Mouse (Mus musculus) hindbrain, embryonic 14.5 days (tissue): ENCODE measurements around the gene Cplx2. TPM values are rescaled to one million over a fixed set of nuclear protein-coding genes. Genes with fewer than 3 reads are reported as not detected.

Experiments used
- ATAC-seq: fragments of 200-750 bp; cut with Nextera tagmentation; 2 replicates; pipeline ENCODE4 v1.8.0; 2017; ENCODE audit warnings: moderate number of reproducible peaks, mild to moderate bottlenecking, moderate TSS enrichment, moderate library complexity; ENCODE audit not compliant: low FRiP score
- DNase-seq: peaks from one replicate; pipeline ENCODE4 v3.0.0-alpha.2; 2015; ENCODE audit warnings: low spot score
- H3K27ac ChIP-seq: fragments of 300-500 bp; sonication (generic); 2 replicates; pipeline ENCODE4 v1.5.1; 2014; ENCODE audit warnings: mild to moderate bottlenecking, moderate library complexity
- H3K27me3 ChIP-seq: fragments of 300-500 bp; sonication (generic); 2 replicates; pipeline ENCODE4 v1.6.1; 2014; ENCODE audit warnings: mild to moderate bottlenecking, low read length, mixed read lengths; ENCODE audit not compliant: control insufficient read depth, insufficient read depth
- H3K36me3 ChIP-seq: fragments of 300-500 bp; sonication (generic); replicated peaks from 2 replicates; pipeline ENCODE4 v1.6.1; 2014; ENCODE audit not compliant: control insufficient read depth, insufficient read depth
- H3K4me1 ChIP-seq: fragments of 300-500 bp; sonication (generic); replicated peaks from 2 replicates; pipeline ENCODE4 v1.6.1; 2014; ENCODE audit warnings: antibody characterized with exemption, low read length, mixed read lengths; ENCODE audit not compliant: control insufficient read depth, insufficient read depth
- H3K4me2 ChIP-seq: fragments of 300-500 bp; sonication (generic); replicated peaks from 2 replicates; pipeline ENCODE4 v1.6.1; 2014; ENCODE audit warnings: mild to moderate bottlenecking, moderate library complexity
- H3K4me3 ChIP-seq: fragments of 300-500 bp; sonication (generic); replicated peaks from 2 replicates; pipeline ENCODE4 v1.5.1; 2014; ENCODE audit warnings: mild to moderate bottlenecking, low read length
- H3K9ac ChIP-seq: fragments of 300-500 bp; sonication (generic); 2 replicates; pipeline ENCODE4 v1.6.1; 2014
- H3K9me3 ChIP-seq: fragments of 300-500 bp; sonication (generic); 2 replicates; pipeline ENCODE4 v1.6.1; 2016; ENCODE audit warnings: low read length; ENCODE audit not compliant: control insufficient read depth
- WGBS: fragments of 180-500 bp; shearing (Covaris S2); extraction: QIAGEN DNeasy Blood & Tissue Kit; methylation state at CpG from one replicate; pipeline ENCODE4 v1.1.7; 2014; 5-methylcytosine and 5-hydroxymethylcytosine counted together
- polyA plus RNA-seq: library from polyadenylated mRNA; unstranded; fragments of >200 nt; fragmentation: Nextera tagmentation; extraction: Ambion mirVana; gene quantifications from 2 replicates; pipeline ENCODE4 v1.2.1, GENCODE M21; 2014

Gene Cplx2
- polyA plus RNA-seq, 1 experiment from 2014 or later: 24.9 TPM

GRCm38 (mm10) chr13:54331825-54332675 is 39.1 kb upstream of the Cplx2 start:
- H3K27ac ChIP-seq: no peak overlapping the region
- WGBS: 46% methylated on average over 22 of the region's 22 CpGs

GRCm38 (mm10) chr13:54332921-54333477 is 38.1 kb upstream of the Cplx2 start:
- Histone ChIP-seq H3K27ac (no peak overlapping the region), H3K4me3 (no peak overlapping the region), H3K27me3 (no peaks in the 10 kb centered on the region), H3K36me3 (no peaks in the 10 kb centered on the region), H3K4me1 (peaks cover 24% of the 10 kb centered on the region), H3K9ac (no peak overlapping the region), H3K4me2 (no peak overlapping the region), H3K9me3 (no peaks in the 10 kb centered on the region)
- ATAC-seq (no peak), DNase-seq (no peak)
- WGBS: 74% methylated on average over 8 of the region's 8 CpGs

More at GRCm38 (mm10) chr13:54331825-54332675, 39.1 kb upstream of the Cplx2 start:
- peak; percentile 38; the same call in 1 of the 2 replicates for ATAC-seq
- no peaks in the 10 kb centered on the region for H3K27me3 ChIP-seq
- no peaks in the 10 kb centered on the region for H3K9me3 ChIP-seq
- DNase-seq: peak; percentile 62
- no peak overlapping the region for H3K4me2 ChIP-seq
- no peak overlapping the region for H3K9ac ChIP-seq
- peaks cover 25% of the 10 kb centered on the region for H3K4me1 ChIP-seq
- no peaks in the 10 kb centered on the region for H3K36me3 ChIP-seq
- no peak overlapping the region for H3K4me3 ChIP-seq

- 72% methylated on average over 6 of the region's 6 CpGs for WGBS
- DNase-seq: no peak
- H3K36me3 ChIP-seq: no peaks in the 10 kb centered on the region
Observed at GRCm38 (mm10) chr13:54337058-54337457, 34.1 kb upstream of the Cplx2 start.

GRCm38 (mm10) chr13:54337541-54337940 is 33.6 kb upstream of the Cplx2 start:
- 79% methylated on average over 7 of the region's 7 CpGs for WGBS

More at GRCm38 (mm10) chr13:54337058-54337457, 34.1 kb upstream of the Cplx2 start:
- no peaks in the 10 kb centered on the region for H3K9me3 ChIP-seq
- ATAC-seq: no peak
- H3K4me3 ChIP-seq: no peak overlapping the region
- H3K4me1 ChIP-seq: peaks cover 2% of the 10 kb centered on the region; the same call in 1 of the 2 replicates
- no peak overlapping the region for H3K9ac ChIP-seq
- no peak overlapping the region for H3K4me2 ChIP-seq
- H3K27me3 ChIP-seq: no peaks in the 10 kb centered on the region
- H3K27ac ChIP-seq: no peak overlapping the region

GRCm38 (mm10) chr13:54338815-54339214 is 32.3 kb upstream of the Cplx2 start:
- Histone ChIP-seq H3K4me3 (no peak overlapping the region), H3K9me3 (no peaks in the 10 kb centered on the region), H3K36me3 (no peaks in the 10 kb centered on the region), H3K4me2 (no peak overlapping the region), H3K4me1 (no peaks in the 10 kb centered on the region), H3K27ac (no peak overlapping the region), H3K27me3 (no peaks in the 10 kb centered on the region), H3K9ac (no peak overlapping the region)
- no peak for DNase-seq
- WGBS: 86% methylated on average over 5 of the region's 5 CpGs
- ATAC-seq: no peak

More at GRCm38 (mm10) chr13:54337541-54337940, 33.6 kb upstream of the Cplx2 start:
- H3K4me3 ChIP-seq: no peak overlapping the region
- no peak overlapping the region for H3K27ac ChIP-seq
- H3K9ac ChIP-seq: no peak overlapping the region
- ATAC-seq (no peak), DNase-seq (no peak)
- H3K27me3 ChIP-seq: no peaks in the 10 kb centered on the region
- H3K4me2 ChIP-seq: no peak overlapping the region
- no peaks in the 10 kb centered on the region for H3K9me3 ChIP-seq
- no peaks in the 10 kb centered on the region for H3K4me1 ChIP-seq
- no peaks in the 10 kb centered on the region for H3K36me3 ChIP-seq

GRCm38 (mm10) chr13:54345885-54346647 is 25.1 kb upstream of the Cplx2 start:
- H3K9me3 ChIP-seq: no peaks in the 10 kb centered on the region
- ATAC-seq: peak; percentile 69; the same call in 1 of the 2 replicates
- WGBS: 36% methylated on average over 15 of the region's 15 CpGs
- H3K4me1 ChIP-seq: no peaks in the 10 kb centered on the region
- no peak overlapping the region for H3K4me3 ChIP-seq
- no peak for DNase-seq
- no peak overlapping the region for H3K27ac ChIP-seq
- no peak overlapping the region for H3K4me2 ChIP-seq
- H3K36me3 ChIP-seq: no peaks in the 10 kb centered on the region
- H3K9ac ChIP-seq: no peak overlapping the region
- H3K27me3 ChIP-seq: no peaks in the 10 kb centered on the region

GRCm38 (mm10) chr13:54348011-54348410 is 23.1 kb upstream of the Cplx2 start:
- H3K4me2 ChIP-seq: no peak overlapping the region
- H3K9ac ChIP-seq: no peak overlapping the region
- no peak for ATAC-seq
- no peak for DNase-seq
- H3K27me3 ChIP-seq: no peaks in the 10 kb centered on the region
- no peaks in the 10 kb centered on the region for H3K4me1 ChIP-seq
- no peaks in the 10 kb centered on the region for H3K9me3 ChIP-seq
- H3K4me3 ChIP-seq: no peak overlapping the region
- H3K27ac ChIP-seq: no peak overlapping the region
- 83% methylated on average over 5 of the region's 5 CpGs for WGBS
- no peaks in the 10 kb centered on the region for H3K36me3 ChIP-seq

- Histone ChIP-seq H3K4me2 (no peak overlapping the region), H3K27ac (no peak overlapping the region), H3K4me1 (no peaks in the 10 kb centered on the region), H3K27me3 (no peaks in the 10 kb centered on the region), H3K36me3 (no peaks in the 10 kb centered on the region), H3K9me3 (no peaks in the 10 kb centered on the region), H3K4me3 (no peak overlapping the region), H3K9ac (no peak overlapping the region)
- DNase-seq (no peak), ATAC-seq (no peak)
- 91% methylated on average over 10 of the region's 10 CpGs for WGBS
Observed at GRCm38 (mm10) chr13:54349126-54349759, 21.9 kb upstream of the Cplx2 start.

- H3K4me2 ChIP-seq: no peak overlapping the region
- 78% methylated on average over 4 of the region's 4 CpGs for WGBS
- H3K4me1 ChIP-seq: no peaks in the 10 kb centered on the region
- no peak overlapping the region for H3K27ac ChIP-seq
- H3K27me3 ChIP-seq: no peaks in the 10 kb centered on the region
- H3K36me3 ChIP-seq: no peaks in the 10 kb centered on the region
- no peak for DNase-seq
- no peaks in the 10 kb centered on the region for H3K9me3 ChIP-seq
- no peak overlapping the region for H3K4me3 ChIP-seq
- no peak for ATAC-seq
- H3K9ac ChIP-seq: no peak overlapping the region
Observed at GRCm38 (mm10) chr13:54357420-54357819, 13.7 kb upstream of the Cplx2 start.
